Mouse (Mus musculus): ENCODE measurements around the gene Prkag2. TPM values are rescaled to one million over a fixed set of nuclear protein-coding genes. Genes with fewer than 3 reads are reported as not detected.
"Not testable (repeated sequence)": the region's sequence is repeated elsewhere in the genome, so short reads cannot be mapped to it uniquely, and the experiment has no call there.

Prkag2 gene
- polyA plus RNA-seq, 1 experiment, result 60.2 TPM

DNA sequence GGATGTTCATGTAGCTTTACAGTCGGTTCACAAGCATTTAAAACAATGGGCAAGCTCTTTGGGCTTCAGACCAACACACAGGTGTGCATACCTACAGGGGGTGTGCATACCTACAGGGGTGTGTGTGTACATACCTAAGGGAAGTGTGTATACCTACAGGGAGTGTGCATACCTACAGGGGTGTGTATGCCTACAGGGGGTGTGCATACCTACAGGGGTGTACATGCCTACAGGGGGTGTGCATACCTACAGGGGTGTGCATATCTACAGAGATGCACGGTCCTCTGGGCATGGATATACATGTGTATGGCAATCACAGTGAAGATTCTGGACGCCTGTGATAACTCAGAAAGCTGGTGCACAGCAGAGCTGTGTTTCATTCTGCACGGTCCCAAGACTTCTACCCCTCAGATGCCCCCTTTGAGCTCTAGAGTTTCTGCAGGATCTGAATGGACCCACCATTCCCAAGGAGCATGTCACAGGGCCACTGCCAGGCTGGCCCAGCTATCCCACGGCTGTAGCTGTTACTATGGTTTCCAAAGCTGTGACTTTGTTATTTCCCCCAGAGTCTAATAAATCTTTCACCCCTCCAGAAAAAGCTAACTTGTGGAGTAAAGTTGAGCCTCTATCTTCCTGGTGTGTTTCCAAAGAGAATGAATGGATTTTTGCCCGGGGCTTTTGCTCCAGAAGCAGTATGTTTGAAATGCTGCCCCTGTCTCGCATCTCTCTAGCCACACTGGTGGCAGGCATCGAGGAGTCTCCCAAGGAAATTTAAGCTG lies 22.4 kb downstream of the Prkag2 start:
- Histone ChIP-seq H3K27ac (replicated peaks; ENCODE audit: low read depth, low read length) (no peak overlapping the region), H3K4me3 (ENCODE audit: insufficient read depth, low read depth, low read length) (no peak overlapping the region), H3K4me1 (ENCODE audit: control insufficient read depth, insufficient read depth, insufficient read length, low read length) (peaks cover 33% of the 10 kb centered on the region)

DNA sequence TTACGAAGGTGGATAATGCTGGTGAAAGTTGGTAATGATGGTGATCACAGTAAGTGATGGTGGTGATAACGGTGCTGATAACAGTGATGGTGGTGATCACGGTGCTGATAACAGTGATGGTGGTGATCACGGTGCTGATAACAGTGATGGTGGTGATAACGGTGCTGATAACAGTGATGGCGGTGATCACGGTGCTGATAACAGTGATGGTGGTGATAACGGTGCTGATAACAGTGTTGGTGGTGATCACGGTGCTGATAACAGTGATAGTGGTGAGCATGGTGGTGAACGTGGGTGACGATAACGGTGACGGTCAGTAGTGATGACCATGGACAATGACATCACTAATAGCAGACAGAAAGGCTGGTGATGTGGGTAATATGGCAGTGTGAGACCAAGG lies 23.2 kb downstream of the Prkag2 start:
- peaks cover 33% of the 10 kb centered on the region for H3K4me1 ChIP-seq (ENCODE audit: control insufficient read depth, insufficient read depth, insufficient read length, low read length)
- H3K27ac ChIP-seq (replicated peaks; ENCODE audit: low read depth, low read length); H3K4me3 ChIP-seq (ENCODE audit: insufficient read depth, low read depth, low read length): not testable (repeated sequence)

DNA sequence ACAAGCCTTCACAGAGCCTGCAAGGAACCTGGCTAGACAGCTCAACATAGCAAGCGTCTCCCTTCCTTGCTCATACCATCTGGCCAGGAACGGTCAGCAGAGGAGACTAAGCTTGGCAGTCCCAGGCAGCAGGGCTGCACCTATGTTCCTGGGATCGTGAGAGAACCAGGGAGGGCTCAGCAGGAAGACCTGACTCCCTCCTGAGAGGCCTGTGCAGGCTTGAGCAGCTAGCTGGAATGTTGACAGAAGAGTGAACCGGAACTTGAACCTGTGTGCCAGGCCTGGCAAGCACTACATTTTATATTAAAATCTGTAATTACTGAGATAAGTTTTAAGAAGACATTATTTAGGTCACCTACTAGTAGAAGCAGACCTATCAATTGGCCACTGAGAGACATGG lies 24.8 kb downstream of the Prkag2 start:
- Histone ChIP-seq H3K27ac (replicated peaks; ENCODE audit: low read depth, low read length) (no peak overlapping the region), H3K4me3 (ENCODE audit: insufficient read depth, low read depth, low read length) (no peak overlapping the region), H3K4me1 (ENCODE audit: control insufficient read depth, insufficient read depth, insufficient read length, low read length) (peaks cover 25% of the 10 kb centered on the region)

DNA sequence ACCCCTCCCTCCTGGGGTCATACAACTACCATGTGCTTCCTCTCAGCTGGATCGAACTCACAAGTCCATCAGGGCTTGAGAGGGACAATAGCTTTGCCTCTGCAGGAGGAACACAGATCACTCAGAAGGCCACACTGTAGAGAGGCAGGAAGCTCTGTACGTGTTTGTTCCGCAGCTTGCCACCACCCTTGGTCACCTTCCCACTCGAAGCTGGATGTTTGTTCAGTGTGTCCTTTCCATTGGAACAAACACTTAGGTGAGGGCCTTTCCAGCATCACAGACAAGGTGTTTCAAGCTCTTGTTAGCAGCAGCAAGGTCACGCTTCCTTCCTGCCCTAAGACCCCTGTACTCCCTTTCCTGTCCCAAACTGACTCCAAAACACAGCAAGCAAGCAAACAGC lies 30.6 kb downstream of the Prkag2 start:
- no peak overlapping the region for H3K27ac ChIP-seq (replicated peaks; ENCODE audit: low read depth, low read length)
- H3K4me1 ChIP-seq (ENCODE audit: control insufficient read depth, insufficient read depth, insufficient read length, low read length), result peaks cover 28% of the 10 kb centered on the region
- H3K4me3 ChIP-seq (ENCODE audit: insufficient read depth, low read depth, low read length), result no peak overlapping the region

DNA sequence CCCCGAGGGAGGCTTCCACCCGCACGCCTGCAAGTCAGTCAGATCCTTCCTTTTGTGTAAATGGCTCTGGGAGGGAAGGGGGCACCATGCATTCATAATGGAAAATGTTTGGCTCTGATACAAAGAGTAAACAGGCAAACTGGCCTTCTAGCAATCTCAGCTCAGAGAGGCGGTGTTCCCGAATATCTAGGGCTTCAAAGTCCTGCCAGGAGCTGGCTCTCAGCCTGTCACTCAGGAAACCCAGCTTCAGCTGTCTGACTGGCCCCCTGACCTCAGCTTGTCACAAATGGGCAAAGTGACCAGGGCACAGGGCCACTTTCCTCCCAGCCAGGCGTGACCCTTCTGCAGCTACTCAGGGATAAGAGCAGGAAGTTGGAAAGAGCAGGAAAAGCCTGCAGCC lies 33.3 kb downstream of the Prkag2 start:
- peaks cover 28% of the 10 kb centered on the region for H3K4me1 ChIP-seq (ENCODE audit: control insufficient read depth, insufficient read depth, insufficient read length, low read length)
- H3K27ac ChIP-seq (replicated peaks; ENCODE audit: low read depth, low read length), result no peak overlapping the region
- H3K4me3 ChIP-seq (ENCODE audit: insufficient read depth, low read depth, low read length), result no peak overlapping the region

DNA sequence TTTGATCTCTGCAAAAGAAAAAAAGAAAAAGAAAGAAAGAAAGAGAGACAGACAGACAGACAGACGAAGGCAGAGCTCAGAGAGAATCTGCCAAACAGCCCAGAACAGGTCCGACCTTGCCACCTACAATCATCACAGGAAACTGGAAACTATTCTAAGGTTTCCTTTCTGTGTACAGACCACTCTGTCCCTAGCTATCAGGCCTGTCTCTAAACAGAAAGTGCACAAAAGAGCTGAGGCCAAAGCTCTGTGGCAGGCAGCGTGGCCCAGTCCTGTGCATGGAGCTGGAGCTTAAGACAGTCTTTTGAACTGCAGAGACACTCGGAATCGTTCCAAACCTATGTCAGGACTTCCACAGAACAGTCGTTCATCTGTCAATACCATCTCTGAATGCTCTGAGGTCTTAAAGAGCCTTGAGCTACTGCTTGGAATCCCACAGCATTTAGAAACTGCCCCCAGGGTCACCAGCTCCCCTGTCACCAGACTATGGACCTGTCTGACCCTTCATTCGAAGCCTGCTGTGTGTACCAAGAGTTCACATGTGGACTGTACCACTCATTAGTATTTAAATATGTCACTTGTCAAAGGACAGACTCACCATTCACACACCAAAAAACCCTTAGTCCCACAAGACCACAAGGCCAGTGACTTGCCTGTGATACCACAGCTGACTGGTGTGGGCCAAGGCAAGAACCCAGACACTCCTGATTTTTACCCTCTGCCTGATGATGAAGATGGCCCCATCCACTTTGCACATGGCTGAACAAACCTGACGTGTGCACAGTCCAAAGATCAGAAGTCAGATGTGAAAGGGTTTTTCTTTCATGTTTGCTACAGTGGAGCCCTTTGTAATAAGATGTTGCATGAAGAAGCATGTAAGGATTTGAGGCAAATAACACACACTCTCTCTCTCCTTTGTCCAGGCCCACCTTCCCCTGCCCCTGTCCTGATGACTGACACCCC lies 35.9 kb downstream of the Prkag2 start:
- Histone ChIP-seq H3K27ac (replicated peaks; ENCODE audit: low read depth, low read length) (no peak overlapping the region), H3K4me3 (ENCODE audit: insufficient read depth, low read depth, low read length) (no peak overlapping the region), H3K4me1 (ENCODE audit: control insufficient read depth, insufficient read depth, insufficient read length, low read length) (peaks cover 22% of the 10 kb centered on the region)

DNA sequence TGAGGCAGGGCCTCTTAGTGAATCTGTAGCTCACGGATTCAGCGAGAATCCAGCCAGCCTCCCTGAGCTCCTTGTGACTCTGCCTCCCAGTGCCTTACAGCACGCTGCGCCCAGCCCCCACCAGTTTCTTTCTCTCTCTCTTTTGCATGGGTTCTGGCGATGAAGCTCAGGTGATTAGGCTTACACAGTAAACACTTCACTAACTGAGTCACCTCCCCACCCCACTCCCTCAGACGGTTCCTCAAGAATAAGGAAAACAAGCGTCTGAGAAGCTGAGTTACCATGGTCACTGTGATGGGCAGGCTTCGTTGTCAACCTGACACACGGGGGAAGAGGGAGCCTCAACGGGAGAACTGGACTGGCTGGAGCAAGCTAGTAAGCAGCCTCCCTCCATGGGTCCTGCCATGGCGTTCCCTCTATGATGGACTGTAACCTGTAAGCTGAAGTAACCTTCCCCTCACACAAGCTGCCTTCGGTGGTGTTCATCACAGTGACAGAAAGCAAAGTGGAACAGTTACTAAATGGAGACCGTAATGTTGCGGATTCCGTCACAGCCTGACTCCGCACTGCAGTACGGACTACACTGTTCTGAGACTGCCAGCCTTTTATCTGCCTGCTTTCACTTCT lies 37.8 kb downstream of the Prkag2 start:
- Histone ChIP-seq H3K4me3 (ENCODE audit: insufficient read depth, low read depth, low read length) (no peak overlapping the region), H3K27ac (replicated peaks; ENCODE audit: low read depth, low read length) (no peak overlapping the region), H3K4me1 (ENCODE audit: control insufficient read depth, insufficient read depth, insufficient read length, low read length) (peaks cover 11% of the 10 kb centered on the region)

DNA sequence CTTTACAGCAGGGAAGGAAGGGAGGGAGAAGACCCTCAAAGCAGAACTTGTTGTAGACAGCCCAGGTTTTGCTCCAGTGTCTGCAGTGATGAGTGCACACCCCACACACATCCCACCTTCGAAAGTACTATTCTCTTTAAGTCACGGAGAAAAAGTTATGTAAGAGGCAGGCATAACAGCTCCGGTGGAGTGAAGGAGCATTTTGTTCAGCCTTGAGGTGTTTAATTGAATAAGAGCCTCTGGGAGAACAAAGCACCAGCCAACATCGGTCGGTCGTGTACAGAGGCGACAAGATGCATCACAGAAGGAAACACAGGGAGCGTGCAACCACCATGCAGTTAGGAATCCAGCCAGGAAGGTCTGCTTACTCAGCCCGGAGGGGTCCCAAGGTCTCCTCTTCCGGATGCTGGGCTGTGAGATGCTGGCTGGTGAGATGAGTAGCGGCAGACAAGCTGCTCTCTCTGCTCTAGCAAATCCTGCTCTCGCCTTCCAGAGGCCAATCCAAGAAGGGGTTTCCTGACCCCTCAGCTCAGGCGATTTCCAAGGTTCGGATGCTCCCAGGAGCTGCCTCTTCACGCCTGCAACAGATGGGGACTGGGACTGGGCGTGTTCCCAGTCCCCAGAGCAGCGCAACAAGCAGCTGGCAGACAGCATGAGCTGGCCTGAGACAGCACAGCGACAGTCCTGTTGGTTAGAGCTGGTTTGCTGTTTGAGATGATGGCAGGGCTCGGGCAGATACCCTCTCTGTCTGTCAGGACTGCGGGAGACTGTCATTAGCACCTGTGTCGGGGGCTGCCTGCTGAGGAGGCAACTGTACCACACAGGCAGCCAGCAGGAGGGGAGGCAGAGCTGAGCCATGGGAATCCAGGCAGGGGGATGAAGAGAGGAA lies 41.3 kb downstream of the Prkag2 start:
- H3K4me3 ChIP-seq (ENCODE audit: insufficient read depth, low read depth, low read length), result no peak overlapping the region
- H3K4me1 ChIP-seq (ENCODE audit: control insufficient read depth, insufficient read depth, insufficient read length, low read length), result peaks cover 2% of the 10 kb centered on the region; the same call in 1 of the 2 replicates
- no peak overlapping the region for H3K27ac ChIP-seq (replicated peaks; ENCODE audit: low read depth, low read length)

DNA sequence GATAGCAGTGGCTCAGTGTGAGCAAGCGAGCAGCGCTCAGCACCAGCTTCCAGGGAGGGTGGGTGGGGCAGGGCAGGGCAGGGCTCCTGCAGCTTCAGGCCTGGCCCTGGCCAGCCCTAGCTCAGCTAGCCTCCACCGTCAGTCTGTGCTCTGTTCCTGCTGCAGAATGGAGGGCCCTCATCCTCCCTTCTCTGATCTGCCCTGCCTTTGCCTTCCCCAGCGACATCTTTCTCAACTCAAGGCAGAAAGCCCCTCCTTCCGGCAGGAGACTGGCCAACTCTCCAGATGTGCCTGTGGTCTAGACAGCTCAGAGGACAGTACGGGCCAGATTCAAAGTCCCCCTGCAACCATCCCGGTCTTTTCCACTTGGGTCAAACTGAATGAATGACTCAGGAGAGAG lies 42.0 kb downstream of the Prkag2 start:
- H3K4me1 ChIP-seq (ENCODE audit: control insufficient read depth, insufficient read depth, insufficient read length, low read length), result peaks cover 2% of the 10 kb centered on the region; the same call in 1 of the 2 replicates
- no peak overlapping the region for H3K27ac ChIP-seq (replicated peaks; ENCODE audit: low read depth, low read length)
- no peak overlapping the region for H3K4me3 ChIP-seq (ENCODE audit: insufficient read depth, low read depth, low read length)

DNA sequence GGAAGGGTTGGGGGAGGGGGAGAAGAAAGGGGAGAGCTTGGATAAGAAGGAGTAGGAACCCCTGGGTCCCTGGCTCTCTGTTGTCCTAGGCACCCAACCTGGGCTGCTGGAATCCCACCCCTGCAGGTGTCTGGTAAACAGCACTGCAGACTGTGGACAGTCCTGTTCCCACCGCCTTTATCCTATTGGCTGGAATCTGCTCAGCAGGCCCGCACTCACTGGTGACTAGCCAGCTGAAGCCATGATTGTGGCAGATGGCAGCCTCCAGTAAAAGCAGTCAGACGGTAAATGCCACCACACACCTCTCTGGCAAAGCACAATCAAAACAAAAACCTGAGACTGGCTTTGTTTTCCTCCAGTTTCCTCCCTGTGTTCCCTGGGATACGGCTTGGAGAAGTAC lies 45.2 kb downstream of the Prkag2 start:
- Histone ChIP-seq H3K27ac (replicated peaks; ENCODE audit: low read depth, low read length) (no peak overlapping the region), H3K4me3 (ENCODE audit: insufficient read depth, low read depth, low read length) (no peak overlapping the region), H3K4me1 (ENCODE audit: control insufficient read depth, insufficient read depth, insufficient read length, low read length) (peaks cover 2% of the 10 kb centered on the region; the same call in 1 of the 2 replicates)

DNA sequence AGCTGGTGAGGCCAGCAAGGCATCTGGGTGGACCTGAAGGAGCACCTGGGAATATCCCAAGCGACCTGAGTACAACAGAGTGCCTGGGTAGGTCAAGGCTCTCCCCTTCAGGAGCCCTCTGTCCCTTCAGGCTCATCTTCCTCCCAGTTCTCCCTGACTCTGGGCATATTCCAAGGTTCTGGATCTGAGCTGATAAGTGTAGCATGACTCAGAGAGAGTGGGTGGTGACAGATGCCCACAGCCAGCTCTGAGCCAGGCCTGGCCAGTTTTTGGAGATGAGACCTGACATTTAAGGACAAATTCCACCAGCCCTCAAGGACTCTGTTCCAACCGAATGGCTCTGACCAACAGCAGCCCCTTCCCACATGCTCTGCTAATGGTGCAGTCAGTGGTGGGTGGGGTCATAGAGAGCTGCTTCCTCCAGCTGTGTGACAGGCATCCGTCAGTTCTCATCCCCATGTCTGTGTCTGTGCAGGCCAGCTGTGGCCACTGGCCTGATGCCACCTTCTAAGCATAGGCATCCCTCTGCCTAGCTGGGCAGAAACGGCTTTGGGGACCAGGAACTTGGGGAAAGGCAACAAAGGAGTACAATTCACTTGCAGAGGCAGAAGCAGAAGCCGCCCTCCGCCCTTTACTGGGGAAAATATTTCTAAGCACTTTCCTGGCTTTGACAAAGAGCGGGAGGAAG lies 46.3 kb downstream of the Prkag2 start:
- Histone ChIP-seq H3K4me1 (ENCODE audit: control insufficient read depth, insufficient read depth, insufficient read length, low read length) (peaks cover 2% of the 10 kb centered on the region; the same call in 1 of the 2 replicates), H3K27ac (replicated peaks; ENCODE audit: low read depth, low read length) (no peak overlapping the region), H3K4me3 (ENCODE audit: insufficient read depth, low read depth, low read length) (no peak overlapping the region)

DNA sequence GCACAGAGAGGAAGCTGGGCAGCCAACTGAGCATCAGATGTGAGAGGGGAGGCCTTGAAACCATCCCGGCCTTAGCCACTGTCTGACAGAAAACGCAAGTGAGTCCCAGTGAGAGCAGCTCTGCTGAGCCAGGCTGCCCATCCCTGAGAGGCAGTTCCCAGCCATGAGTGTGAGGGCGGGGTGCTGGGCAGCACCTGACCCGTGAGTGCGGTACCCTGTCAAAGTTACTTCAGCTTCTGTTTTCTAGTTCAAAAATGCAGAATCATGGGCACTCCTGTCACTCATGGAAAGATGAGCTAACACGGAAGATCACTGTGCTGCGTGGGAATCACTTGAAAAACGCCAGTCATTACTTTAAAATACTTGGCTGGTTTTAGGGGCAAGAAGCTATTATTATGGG lies 49.6 kb downstream of the Prkag2 start:
- peaks cover 4% of the 10 kb centered on the region; the same call in 1 of the 2 replicates for H3K4me1 ChIP-seq (ENCODE audit: control insufficient read depth, insufficient read depth, insufficient read length, low read length)
- H3K4me3 ChIP-seq (ENCODE audit: insufficient read depth, low read depth, low read length), result no peak overlapping the region

DNA sequence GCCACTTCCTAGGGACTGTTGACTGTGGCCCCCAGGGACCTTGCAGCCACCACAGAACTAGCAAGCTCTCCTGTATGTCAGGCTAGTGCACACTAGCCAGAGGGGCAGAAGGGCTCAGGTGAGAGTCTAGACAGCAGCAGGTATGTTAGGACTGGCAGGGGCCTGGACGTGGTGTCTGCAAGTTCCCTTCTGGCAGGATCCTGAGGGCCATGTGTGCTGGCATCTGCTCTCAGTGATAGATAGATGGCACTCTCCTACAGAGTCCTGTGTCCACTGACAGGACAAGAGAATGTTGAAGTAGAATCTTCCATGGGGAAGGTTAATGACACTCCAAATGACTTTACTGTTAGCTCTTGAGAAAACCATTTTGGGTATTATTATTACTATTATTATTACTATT lies 52.8 kb downstream of the Prkag2 start:
- peaks cover 14% of the 10 kb centered on the region for H3K4me1 ChIP-seq (ENCODE audit: control insufficient read depth, insufficient read depth, insufficient read length, low read length)
- H3K27ac ChIP-seq (replicated peaks; ENCODE audit: low read depth, low read length), result no peak overlapping the region

More for the DNA sequence above, 49.6 kb downstream of the Prkag2 start:
- H3K27ac ChIP-seq (replicated peaks; ENCODE audit: low read depth, low read length), result no peak overlapping the region

DNA sequence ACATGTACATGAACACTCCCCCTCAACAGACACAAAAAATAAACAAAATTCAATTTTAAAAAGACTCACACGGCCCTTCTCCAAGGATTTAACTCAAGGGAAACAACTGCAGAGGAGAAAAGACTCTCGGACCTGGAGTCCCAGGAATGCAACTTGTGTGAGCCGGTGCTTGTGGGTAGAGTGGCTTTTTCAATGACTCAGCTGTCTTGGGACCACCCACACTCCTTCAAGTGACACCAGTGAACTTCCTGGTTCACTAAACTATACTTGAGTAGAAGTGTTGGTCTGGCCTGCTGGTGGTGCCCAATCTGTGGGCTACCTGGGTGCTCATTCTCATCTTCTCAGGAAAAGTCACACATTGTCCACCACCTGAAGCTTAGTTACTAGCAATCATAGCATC lies 53.7 kb downstream of the Prkag2 start:
- Histone ChIP-seq H3K4me3 (ENCODE audit: insufficient read depth, low read depth, low read length) (no peak overlapping the region), H3K27ac (replicated peaks; ENCODE audit: low read depth, low read length) (no peak overlapping the region), H3K4me1 (ENCODE audit: control insufficient read depth, insufficient read depth, insufficient read length, low read length) (peaks cover 19% of the 10 kb centered on the region)

More for the DNA sequence above, 52.8 kb downstream of the Prkag2 start:
- no peak overlapping the region for H3K4me3 ChIP-seq (ENCODE audit: insufficient read depth, low read depth, low read length)

Data from brown adipose tissue, adult 24 weeks (tissue).